Mouse (Mus musculus) lung, adult 2 months (tissue): Measurements from ENCODE around the gene Hcfc1r1.

Source experiments
- CTCF ChIP-seq: fragments of 200-500 bp; IDR thresholded peaks from 2 replicates; pipeline ENCODE4 v1.5.1; 2011; ENCODE audit warnings: mild to moderate bottlenecking, low read length, control low read depth; ENCODE audit not compliant: insufficient read depth
- POLR2A ChIP-seq: fragments of 200-500 bp; IDR thresholded peaks from 2 replicates; pipeline ENCODE4 v1.6.1; 2011; ENCODE audit warnings: low read depth, mild to moderate bottlenecking, control low read depth, low read length, borderline replicate concordance; ENCODE audit errors: extremely low read depth

- TF ChIP-seq POLR2A (no peak), CTCF (no peak)
Observed at GRCm38 (mm10) chr17:23651363-23651762, 22.0 kb upstream of the Hcfc1r1 start.
